Mouse (Mus musculus) intestine, postnatal 0 days (tissue): Measurements from ENCODE around the gene Sorcs1. TPM values are rescaled to one million over a fixed set of nuclear protein-coding genes. Genes with fewer than 3 reads are reported as not detected.

Experiments
- ATAC-seq: fragments of 200-750 bp; cut with Nextera tagmentation; 2 replicates; pipeline ENCODE4 v1.8.0; 2017; ENCODE audit warnings: mild to moderate bottlenecking, moderate TSS enrichment, moderate library complexity
- H3K27ac ChIP-seq: fragments of 300-500 bp; sonication (generic); 2 replicates; pipeline ENCODE4 v1.5.1; 2014; ENCODE audit warnings: mild to moderate bottlenecking, low read depth, low read length, moderate library complexity
- H3K27me3 ChIP-seq: fragments of 300-500 bp; sonication (generic); replicated peaks from 2 replicates; pipeline ENCODE4 v1.6.1; 2014; ENCODE audit warnings: low read length, mixed read lengths; ENCODE audit not compliant: control insufficient read depth, insufficient read depth
- H3K36me3 ChIP-seq: fragments of 300-500 bp; sonication (generic); 2 replicates; pipeline ENCODE4 v1.6.1; 2014; ENCODE audit warnings: mild to moderate bottlenecking, moderate library complexity; ENCODE audit not compliant: control insufficient read depth, insufficient read depth
- H3K4me1 ChIP-seq: fragments of 300-500 bp; sonication (generic); replicated peaks from 2 replicates; pipeline ENCODE4 v1.6.1; 2014; ENCODE audit warnings: antibody characterized with exemption, low read length, mixed read lengths; ENCODE audit not compliant: control insufficient read depth, insufficient read depth
- H3K4me2 ChIP-seq: fragments of 300-500 bp; sonication (generic); replicated peaks from 2 replicates; pipeline ENCODE4 v1.6.1; 2014; ENCODE audit warnings: low read depth, mild to moderate bottlenecking, moderate library complexity
- H3K4me3 ChIP-seq: fragments of 300-500 bp; sonication (generic); 2 replicates; pipeline ENCODE4 v1.5.1; 2014; ENCODE audit warnings: low read depth, low read length
- H3K9ac ChIP-seq: fragments of 300-500 bp; sonication (generic); 2 replicates; pipeline ENCODE4 v1.6.1; 2014; ENCODE audit warnings: mild to moderate bottlenecking, low read depth, low read length
- H3K9me3 ChIP-seq: fragments of 300-500 bp; sonication (generic); 2 replicates; pipeline ENCODE4 v1.6.1; 2016; ENCODE audit warnings: mixed run types; ENCODE audit not compliant: control insufficient read depth
- CTCF ChIP-seq: sonication (generic); IDR thresholded peaks from 2 replicates; pipeline ENCODE4 v1.5.1; 2016; ENCODE audit warnings: low read depth, mild to moderate bottlenecking, control low read depth, antibody characterized with exemption, moderate library complexity
- WGBS: fragments of 180-500 bp; shearing (Covaris S2); extraction: QIAGEN DNeasy Blood & Tissue Kit; methylation state at CpG from one replicate; pipeline ENCODE4 v1.1.7; 2014; 5-methylcytosine and 5-hydroxymethylcytosine counted together
- polyA plus RNA-seq: library from polyadenylated mRNA; unstranded; fragments of >200 nt; fragmentation: Nextera tagmentation; extraction: Ambion mirVana; gene quantifications from 2 replicates; pipeline ENCODE4 v1.2.1, GENCODE M21; 2015

The Sorcs1 gene
- polyA plus RNA-seq, 1 experiment from 2014 or later, result 0.87 TPM

DNA sequence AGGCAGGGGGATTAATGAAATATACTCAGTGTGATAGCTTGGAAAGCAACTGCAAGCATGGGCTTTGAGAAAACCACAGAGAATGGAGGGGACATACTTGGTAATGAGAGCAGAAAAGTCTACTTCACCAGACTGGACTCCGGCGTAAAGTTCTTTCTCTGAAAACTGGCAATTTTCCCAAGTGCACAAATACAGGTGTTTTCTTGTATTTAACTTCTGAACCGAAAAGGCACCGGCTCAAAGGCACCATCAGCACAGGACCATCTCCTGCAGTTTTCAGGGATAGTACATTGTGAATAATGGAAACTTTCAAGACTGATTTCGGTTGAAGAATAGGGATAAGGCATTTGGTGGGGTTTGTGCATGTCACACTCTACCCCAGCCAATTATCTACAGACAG lies 219.9 kb downstream of the Sorcs1 start:
- Histone ChIP-seq H3K27me3 (no peaks in the 10 kb centered on the region), H3K36me3 (no peaks in the 10 kb centered on the region), H3K9me3 (no peaks in the 10 kb centered on the region), H3K9ac (no peak overlapping the region), H3K4me3 (no peak overlapping the region), H3K27ac (no peak overlapping the region), H3K4me2 (no peak overlapping the region), H3K4me1 (no peaks in the 10 kb centered on the region)
- TF ChIP-seq CTCF, result no peak
- WGBS, result 92% methylated on average over 5 of the region's 5 CpGs
- no peak for ATAC-seq

- H3K27me3 ChIP-seq, result no peaks in the 10 kb centered on the region
- H3K4me1 ChIP-seq, result no peaks in the 10 kb centered on the region
- 25% methylated on average over 5 of the region's 5 CpGs for WGBS
- no peak overlapping the region for H3K27ac ChIP-seq
- H3K4me2 ChIP-seq, result no peak overlapping the region
- H3K9ac ChIP-seq, result no peak overlapping the region
- TF ChIP-seq CTCF, result no peak
- no peak for ATAC-seq
- H3K4me3 ChIP-seq, result no peak overlapping the region
- H3K9me3 ChIP-seq, result no peaks in the 10 kb centered on the region
- no peaks in the 10 kb centered on the region for H3K36me3 ChIP-seq
These were observed 221.1 kb downstream of the Sorcs1 start for GRCm38 (mm10) chr19:50457275-50457892.

DNA sequence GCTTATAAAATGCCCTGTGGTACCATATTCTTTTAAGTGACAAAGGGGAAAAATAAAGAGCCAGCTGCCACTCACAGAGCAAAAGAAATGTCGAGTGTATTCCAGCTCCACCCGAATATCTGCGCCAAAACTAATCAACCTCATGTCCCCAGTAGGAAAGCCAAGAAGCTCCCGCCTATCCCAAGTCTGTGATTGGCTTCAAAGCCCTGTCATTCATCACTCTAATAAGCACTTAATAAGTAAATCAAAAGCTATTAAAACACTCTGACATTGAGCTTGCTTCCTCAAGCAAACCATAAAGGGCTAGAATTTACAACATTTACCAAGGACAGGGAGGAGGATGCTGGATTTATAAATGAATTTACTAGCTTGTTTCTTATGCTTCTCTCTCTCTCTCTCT lies 237.3 kb downstream of the Sorcs1 start:
- TF ChIP-seq CTCF, result no peak
- no peak for ATAC-seq
- no peaks in the 10 kb centered on the region for H3K9me3 ChIP-seq
- H3K4me1 ChIP-seq, result no peaks in the 10 kb centered on the region
- no peak overlapping the region for H3K27ac ChIP-seq
- 34% methylated on average over 4 of the region's 4 CpGs for WGBS
- no peak overlapping the region for H3K4me2 ChIP-seq
- H3K4me3 ChIP-seq, result no peak overlapping the region
- no peak overlapping the region for H3K9ac ChIP-seq
- no peaks in the 10 kb centered on the region for H3K36me3 ChIP-seq
- H3K27me3 ChIP-seq, result no peaks in the 10 kb centered on the region

- no peak for ATAC-seq
- H3K4me2 ChIP-seq, result no peak overlapping the region; the same call in 1 of the 2 replicates
These were observed 238.1 kb downstream of the Sorcs1 start for GRCm38 (mm10) chr19:50440246-50440910.

DNA sequence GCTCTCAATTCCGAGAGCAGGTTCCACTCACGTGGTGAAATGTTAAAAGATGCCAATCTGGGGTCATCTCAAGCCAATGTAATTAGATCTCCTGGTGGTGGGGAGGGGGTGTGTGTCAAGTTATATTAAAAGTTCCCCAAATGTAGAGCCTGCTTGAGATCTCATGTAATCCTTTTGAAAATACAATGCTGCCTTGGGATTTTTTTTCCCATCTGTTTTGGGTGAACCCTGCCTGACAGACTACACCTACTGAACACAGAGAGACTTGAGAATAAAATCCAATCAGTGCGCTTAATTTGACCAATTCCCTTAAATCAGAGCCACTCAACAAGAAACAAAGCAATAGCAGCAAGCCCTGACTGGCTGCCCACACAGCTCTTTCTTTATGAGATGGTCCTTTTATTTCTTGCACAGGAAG lies 239.0 kb downstream of the Sorcs1 start:
- Histone ChIP-seq H3K27me3 (no peaks in the 10 kb centered on the region), H3K9me3 (no peaks in the 10 kb centered on the region), H3K4me1 (no peaks in the 10 kb centered on the region), H3K4me2 (no peak overlapping the region), H3K36me3 (no peaks in the 10 kb centered on the region), H3K27ac (no peak overlapping the region), H3K9ac (no peak overlapping the region), H3K4me3 (no peak overlapping the region)
- no peak for TF ChIP-seq CTCF
- 46% methylated on average over 3 of the region's 3 CpGs for WGBS
- ATAC-seq, result no peak

More at GRCm38 (mm10) chr19:50440246-50440910, 238.1 kb downstream of the Sorcs1 start:
- Histone ChIP-seq H3K4me3 (no peak overlapping the region), H3K4me1 (no peaks in the 10 kb centered on the region), H3K36me3 (no peaks in the 10 kb centered on the region), H3K27ac (no peak overlapping the region), H3K9me3 (no peaks in the 10 kb centered on the region), H3K9ac (no peak overlapping the region), H3K27me3 (no peaks in the 10 kb centered on the region)
- TF ChIP-seq CTCF, result no peak
- WGBS, result 15% methylated on average over 11 of the region's 11 CpGs

- Histone ChIP-seq H3K9me3 (no peaks in the 10 kb centered on the region), H3K4me2 (no peak overlapping the region), H3K4me1 (no peaks in the 10 kb centered on the region), H3K27me3 (no peaks in the 10 kb centered on the region), H3K27ac (no peak overlapping the region), H3K4me3 (no peak overlapping the region), H3K36me3 (no peaks in the 10 kb centered on the region), H3K9ac (no peak overlapping the region)
- TF ChIP-seq CTCF, result peak; percentile 49
- no peak for ATAC-seq
- 83% methylated on average over 1 of the region's 1 CpGs for WGBS
These were observed 255.5 kb downstream of the Sorcs1 start for GRCm38 (mm10) chr19:50422928-50423327.
